In the genomic region with DNA sequence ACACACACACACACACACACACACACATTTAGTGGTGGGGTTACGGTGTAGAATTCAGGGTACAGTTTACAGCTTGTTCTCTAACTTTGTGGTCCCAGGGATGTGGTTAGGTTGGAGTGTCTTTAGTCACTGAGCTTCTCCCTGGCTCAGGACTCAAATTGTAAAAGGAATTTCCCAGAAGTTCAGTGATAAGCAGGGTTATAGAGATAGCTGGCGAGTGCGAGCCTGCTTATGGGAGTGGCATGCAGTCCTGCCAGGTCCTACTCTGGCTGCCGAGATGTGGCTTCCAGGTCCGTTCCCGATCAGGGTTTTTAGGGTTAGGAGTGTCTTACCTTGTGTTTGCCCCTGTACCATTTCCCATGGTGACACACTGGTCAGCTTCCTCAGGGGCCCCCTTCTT, we compare ENCODE assay signal across 29 mouse cellular contexts. TPM values are rescaled to one million over a fixed set of nuclear protein-coding genes. Genes with fewer than 3 reads are reported as not detected.
DNase-seq lines count a peak whose midpoint lies in the region; ATAC-seq and TF ChIP-seq lines count a peak whose summit lies in the region.
"Had no signal": no experiment of that assay in that cellular context is flagged by ENCODE, and none has a peak within 500 bp of the region (broad histone marks: within the 10 kb centered on the region; RNA-seq: fewer than 3 reads in every experiment).

No protein-coding gene starts in this region.

- peak overlapping the region; percentile 6; the same call in 1 of the 2 replicates for H3K4me2 ChIP-seq in heart, embryonic 11.5 days
- H3K4me2 ChIP-seq in heart, postnatal 0 days (ENCODE audit: low read depth, low read length), result peak overlapping the region; percentile 33; the same call in 1 of the 2 replicates
- H3K4me2 ChIP-seq: liver, embryonic 15.5 days; midbrain, embryonic 11.5 days; stomach, embryonic 15.5 days had no signal

- intact Hi-C loops in heart, postnatal 14 days (cut with DNase I), result no loop called here
- intact Hi-C loops in heart, postnatal 25 days (cut with DNase I), result no loop called here

- no peak overlapping the region for H3K9ac ChIP-seq in heart, embryonic 11.5 days (ENCODE audit: low read depth, low read length)
- no peak overlapping the region for H3K9ac ChIP-seq in heart, postnatal 0 days (replicated peaks; ENCODE audit: low read depth, low read length)
- H3K9ac ChIP-seq: forebrain, postnatal 0 days; liver, embryonic 15.5 days; stomach, embryonic 15.5 days had no signal

- 0 out of 2 replicates have a peak, but pooled peaks cover 5% of the 10 kb centered on the region for H3K4me1 ChIP-seq in heart, embryonic 11.5 days (ENCODE audit: control insufficient read depth, insufficient read depth, low read length)
- H3K4me1 ChIP-seq in heart, postnatal 0 days (ENCODE audit: control insufficient read depth, insufficient read depth), result peaks cover 10% of the 10 kb centered on the region; the same call in 1 of the 2 replicates
- H3K4me1 ChIP-seq: forebrain, embryonic 10.5 days; stomach, embryonic 15.5 days had no signal

- no peak for TF ChIP-seq CTCF in heart, postnatal 0 days (IDR thresholded peaks at IDR 0.05; ENCODE audit: low read depth)

- 40% methylated on average over 6 of the region's 6 CpGs for WGBS in heart, embryonic 11.5 days (ENCODE audit: insufficient replicate concordance)
- WGBS in heart, postnatal 0 days, result 25% methylated on average over 6 of the region's 6 CpGs

- H3K27me3 ChIP-seq in heart, embryonic 11.5 days (ENCODE audit: control insufficient read depth, insufficient read depth, low read length), result no peaks in the 10 kb centered on the region
- 0 out of 2 replicates have a peak, but pooled peaks cover 4% of the 10 kb centered on the region for H3K27me3 ChIP-seq in heart, postnatal 0 days (ENCODE audit: control insufficient read depth, insufficient read depth, low read length)
- H3K27me3 ChIP-seq: stomach, embryonic 15.5 days had no signal

- TF ChIP-seq EP300 in heart, postnatal 0 days (IDR thresholded peaks at IDR 0.05; ENCODE audit: low read depth), result no peak

- H3K9me3 ChIP-seq in heart, embryonic 11.5 days (replicated peaks; ENCODE audit: control insufficient read depth, low read length), result no peaks in the 10 kb centered on the region
- H3K9me3 ChIP-seq in heart, postnatal 0 days (replicated peaks; ENCODE audit: control insufficient read depth, low read length), result no peaks in the 10 kb centered on the region
- H3K9me3 ChIP-seq: forebrain, embryonic 10.5 days; G1E; liver, embryonic 15.5 days; stomach, embryonic 15.5 days had no signal

- ATAC-seq in heart, embryonic 11.5 days (replicated peaks; ENCODE audit: insufficient number of reproducible peaks, low FRiP score, low TSS enrichment), result no peak
- no peak for ATAC-seq in heart, postnatal 0 days (ENCODE audit: insufficient read depth, low read depth)
- 0 out of 2 replicates have a peak, but pooled peaks have one; percentile 45 for ATAC-seq in megakaryocyte-erythroid progenitor cell, adult 5-6 weeks (replicated peaks; ENCODE audit: low FRiP score, low TSS enrichment, poor library complexity, severe bottlenecking)
- ATAC-seq: CD4-positive, CD25-positive, alpha-beta regulatory T cell, adult 4 months; forebrain, postnatal 0 days; hindbrain, embryonic 16.5 days; intestine, embryonic 16.5 days; lung, postnatal 0 days had no signal

- H3K36me3 ChIP-seq in heart, embryonic 11.5 days (ENCODE audit: control insufficient read depth, insufficient read depth, low read length), result no peaks in the 10 kb centered on the region
- no peaks in the 10 kb centered on the region for H3K36me3 ChIP-seq in heart, postnatal 0 days (replicated peaks; ENCODE audit: control insufficient read depth, insufficient read depth, low read length)
- H3K36me3 ChIP-seq: forebrain, embryonic 10.5 days; G1E; liver, embryonic 15.5 days; stomach, embryonic 15.5 days had no signal

- no peak overlapping the region for H3K4me3 ChIP-seq in heart, embryonic 11.5 days (ENCODE audit: low read depth, low read length)
- no peak overlapping the region for H3K4me3 ChIP-seq in heart, postnatal 0 days (ENCODE audit: low read depth, low read length)
- H3K4me3 ChIP-seq: forebrain, embryonic 10.5 days; layer of hippocampus, adult 2 months; liver, embryonic 15.5 days; stomach, embryonic 15.5 days had no signal

- DNase-seq in heart, postnatal 14 days, result no peak
- no peak for DNase-seq in heart, postnatal 0 days (ENCODE audit: low spot score)
- no peak for DNase-seq in heart, postnatal 25 days (ENCODE audit: low spot score)
- DNase-seq in c-Kit-positive CD71-positive TER-119-positive erythroid progenitor cells, embryonic 14.5 days (ENCODE audit: low spot score), result peak; percentile 26
- no peak for DNase-seq in embryo, embryonic 10.5 days (ENCODE audit: low spot score)
- DNase-seq in right cerebral cortex, postnatal 14 days, result no peak
- DNase-seq: adrenal gland, postnatal 10 days; cerebellum, adult 2 months; cerebellum, postnatal 25 days; forebrain, postnatal 0 days; gastrocnemius, postnatal 25 days; kidney, postnatal 25 days; right cerebral cortex, postnatal 4 days; thymus, adult 18-20 months; thymus, postnatal 36 days had no signal

- no peak overlapping the region for H3K27ac ChIP-seq in heart, embryonic 11.5 days (ENCODE audit: low read depth, low read length)
- H3K27ac ChIP-seq in heart, postnatal 0 days (ENCODE audit: low read depth), result no peak overlapping the region
- H3K27ac ChIP-seq: forebrain, embryonic 10.5 days; layer of hippocampus, adult 2 months; liver, embryonic 15.5 days; macrophage; stomach, embryonic 15.5 days had no signal

RNA-seq across cellular contexts. Expression of a gene that starts 13.3 kb away (rescaled TPM):
- 0.80 and 1.1 TPM in 2 replicates for polyA plus RNA-seq in heart, embryonic 11.5 days (2014; fragmentation: Nextera tagmentation; extraction: Ambion mirVana)
- 1 to 10 TPM; 1.9 to 2.4 TPM for total RNA-seq in heart, postnatal 14 days (2021)
- 3.4 and 3.9 TPM in 2 replicates for total RNA-seq in heart, postnatal 0 days (2014; rRNA removed; ENCODE audit: low replicate concordance)
- 1.0 and 1.2 TPM in 2 replicates for polyA plus RNA-seq in heart, postnatal 0 days (2015; fragmentation: Nextera tagmentation; extraction: Ambion mirVana)
- total RNA-seq in heart, postnatal 25 days (2021), result 1 to 10 TPM; 1.6 to 1.7 TPM
- total RNA-seq in megakaryocyte-erythroid progenitor cell, adult 5-6 weeks (2014; fragmentation: Nextera tagmentation), result not detected in 2 replicates
- total RNA-seq in megakaryocyte-erythroid progenitor cell, adult 5-6 weeks (2017), result not detected in 2 replicates
- total RNA-seq: G1E; hematopoietic stem cell, adult 5-6 weeks had no signal
- polyA plus RNA-seq: CD4-positive, CD25-positive, alpha-beta regulatory T cell, adult 4 months; G1E; macrophage had no signal

RNA-seq across cellular contexts. Expression of a gene that starts 39.2 kb away (rescaled TPM):
- 0.14 and 0.31 TPM in 2 replicates for polyA plus RNA-seq in heart, embryonic 11.5 days (2014; fragmentation: Nextera tagmentation; extraction: Ambion mirVana)
- under 1 TPM; 0.24 to 0.32 TPM for total RNA-seq in heart, postnatal 14 days (2021)
- total RNA-seq in heart, postnatal 0 days (2014; rRNA removed; ENCODE audit: low replicate concordance), result 0.04 and 1.7 TPM in 2 replicates
- polyA plus RNA-seq in heart, postnatal 0 days (2015; fragmentation: Nextera tagmentation; extraction: Ambion mirVana), result 0.20 and 0.25 TPM in 2 replicates
- total RNA-seq in heart, postnatal 25 days (2021), result under 1 TPM; 0.36 to 0.81 TPM
- total RNA-seq in megakaryocyte-erythroid progenitor cell, adult 5-6 weeks (2014; fragmentation: Nextera tagmentation), result not detected in 2 replicates
- not detected in 2 replicates for total RNA-seq in megakaryocyte-erythroid progenitor cell, adult 5-6 weeks (2017)
- polyA plus RNA-seq: CD4-positive, CD25-positive, alpha-beta regulatory T cell, adult 4 months had no signal
